Mouse (Mus musculus) gastrocnemius, postnatal 10 days (tissue): ENCODE results near the gene Esrrg. TPM values are rescaled to one million over a fixed set of nuclear protein-coding genes. Genes with fewer than 3 reads are reported as not detected.

Experiments
- DNase-seq: peaks from one replicate; pipeline ENCODE4 v3.0.0; 2021; ENCODE audit warnings: mixed read lengths
- total RNA-seq, 2 experiments: library from RNA; stranded (reverse); gene quantifications; 2 replicates each; pipeline ENCODE4 v1.2.3; 2021

The Esrrg gene
- total RNA-seq, 2 experiments from 2014 or later, result 10.6 to 11.3 TPM

DNA sequence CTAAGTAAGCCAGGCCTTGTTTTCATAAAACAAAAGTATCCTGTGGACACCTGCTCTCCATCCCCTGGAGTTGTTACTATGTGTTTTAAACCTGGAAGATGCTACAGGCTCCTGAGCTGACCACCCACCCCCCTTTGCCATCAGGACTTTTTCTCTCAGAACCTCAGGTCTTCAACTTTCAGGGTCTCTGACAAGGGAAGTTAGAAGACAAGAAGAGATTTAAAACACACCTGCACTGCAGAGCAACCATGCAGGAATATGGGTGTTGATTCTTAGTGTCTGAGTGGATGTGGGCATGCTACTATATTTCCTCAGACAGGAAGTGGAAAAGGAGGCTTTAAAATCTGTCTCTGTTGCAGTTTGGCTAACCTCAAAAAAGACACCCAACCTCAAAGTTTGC is 98.6 kb downstream of the Esrrg start:
- no peak for DNase-seq

DNA sequence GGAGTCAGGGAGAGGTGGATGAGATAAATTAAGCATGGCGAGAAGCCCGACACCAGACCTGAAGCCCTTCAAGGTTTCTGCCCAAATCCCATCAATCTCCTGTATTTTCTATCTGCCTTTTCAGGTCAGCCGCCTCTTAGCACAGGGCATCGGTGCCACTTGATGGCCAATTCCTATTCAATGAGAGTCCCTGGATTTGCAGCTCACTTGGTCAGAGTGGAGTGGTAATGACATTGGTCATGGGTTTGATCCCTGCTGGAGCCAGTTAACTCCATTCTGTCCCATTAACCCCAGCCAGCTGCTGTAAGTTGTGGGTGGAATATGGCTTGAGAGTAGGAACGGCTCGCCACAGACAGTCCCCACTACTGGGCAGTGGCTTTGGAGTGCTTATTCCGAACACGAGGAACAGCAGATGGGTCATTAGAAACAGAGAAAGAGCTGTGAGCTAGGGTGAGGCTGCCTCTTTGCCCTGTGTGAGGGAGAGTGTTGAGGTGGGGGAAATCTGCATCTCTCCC is 101.9 kb downstream of the Esrrg start:
- no peak for DNase-seq

GRCm38 (mm10) chr1:187721035-187721434 is 112.4 kb downstream of the Esrrg start:
- DNase-seq, result no peak

GRCm38 (mm10) chr1:187722016-187722415 is 113.4 kb downstream of the Esrrg start:
- DNase-seq, result no peak

DNA sequence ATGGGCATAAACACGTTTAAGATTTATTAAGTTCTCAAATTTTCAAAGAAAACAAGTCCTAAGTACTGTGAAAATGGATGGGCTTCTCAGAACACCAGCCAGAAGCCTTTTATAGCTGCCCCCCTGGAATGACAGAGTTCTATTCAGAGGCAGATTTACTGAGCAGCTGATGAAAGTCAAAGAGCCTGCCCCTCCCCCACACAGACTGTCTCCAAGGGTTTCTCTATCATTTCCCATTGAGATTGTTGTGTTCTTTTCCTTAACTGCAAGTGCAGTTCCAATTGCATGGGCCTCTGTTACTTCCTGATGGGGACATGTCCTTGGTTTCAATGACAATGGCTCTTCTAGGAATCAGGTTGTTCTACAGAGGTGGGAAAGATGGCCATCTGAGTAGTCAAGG is 116.1 kb downstream of the Esrrg start:
- no peak for DNase-seq

DNA sequence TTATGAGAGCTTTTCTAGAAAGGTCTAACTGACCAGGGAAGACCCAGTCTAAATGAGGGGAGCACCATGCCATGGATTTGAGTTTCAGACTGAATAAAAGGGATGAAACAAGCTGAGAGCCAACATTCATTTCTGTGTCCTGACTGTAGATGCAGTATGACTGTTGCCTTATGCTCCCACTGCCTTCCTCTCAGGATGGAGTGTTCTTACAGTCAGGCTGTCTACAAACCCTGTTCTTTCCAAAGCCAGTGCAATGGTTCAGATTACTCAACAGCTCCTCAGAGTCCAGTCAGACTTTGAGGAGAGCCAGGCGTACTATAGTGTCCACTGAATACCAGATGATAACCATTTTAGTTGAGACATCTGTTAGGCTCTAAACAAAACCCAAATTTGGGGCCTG is 116.8 kb downstream of the Esrrg start:
- no peak for DNase-seq

- no peak for DNase-seq
These were observed 122.6 kb downstream of the Esrrg start for GRCm38 (mm10) chr1:187731171-187731570.

DNA sequence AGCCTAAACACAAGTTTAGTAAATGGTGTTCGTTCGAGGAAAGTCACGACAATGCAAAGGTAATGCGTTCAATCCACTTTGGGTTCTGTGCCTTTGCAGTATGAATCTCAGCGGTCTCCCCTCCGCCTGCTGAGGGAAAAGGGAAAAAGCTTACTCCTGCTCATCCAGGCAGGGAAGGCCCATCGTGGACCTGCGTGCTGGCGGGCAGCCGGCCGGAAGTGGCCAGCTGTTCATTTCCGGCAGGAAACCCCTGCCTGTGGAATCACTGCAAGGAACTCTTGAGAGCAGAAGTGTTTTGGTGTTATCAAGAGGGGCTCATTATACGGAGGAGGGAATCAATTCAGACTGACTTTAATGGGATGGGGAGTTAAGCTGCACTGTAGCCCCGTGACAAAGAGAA is 127.9 kb downstream of the Esrrg start:
- DNase-seq, result no peak

GRCm38 (mm10) chr1:187737296-187737695 is 128.7 kb downstream of the Esrrg start:
- DNase-seq, result no peak

- no peak for DNase-seq
These were observed 131.9 kb downstream of the Esrrg start for GRCm38 (mm10) chr1:187740531-187740930.

DNA sequence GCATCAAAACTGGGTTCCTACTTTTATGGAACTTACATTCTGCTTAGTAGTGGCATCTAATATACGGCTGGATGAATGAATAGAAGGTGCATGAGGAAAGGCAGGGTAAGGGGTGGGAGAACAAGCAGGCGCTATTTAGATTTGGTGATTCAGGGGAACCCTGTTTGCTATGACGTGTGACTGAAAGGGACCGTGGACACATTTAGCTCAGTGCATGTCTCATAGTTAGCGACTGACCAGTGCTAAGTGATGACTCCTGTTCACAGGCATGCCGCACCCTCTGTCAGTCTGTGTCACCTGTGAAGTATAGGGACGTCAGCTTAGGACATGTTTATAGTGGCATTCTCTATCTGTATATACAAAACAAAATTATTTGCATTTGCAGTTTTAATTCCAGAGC is 132.7 kb downstream of the Esrrg start:
- DNase-seq, result no peak

GRCm38 (mm10) chr1:187742071-187742470 is 133.5 kb downstream of the Esrrg start:
- no peak for DNase-seq

DNA sequence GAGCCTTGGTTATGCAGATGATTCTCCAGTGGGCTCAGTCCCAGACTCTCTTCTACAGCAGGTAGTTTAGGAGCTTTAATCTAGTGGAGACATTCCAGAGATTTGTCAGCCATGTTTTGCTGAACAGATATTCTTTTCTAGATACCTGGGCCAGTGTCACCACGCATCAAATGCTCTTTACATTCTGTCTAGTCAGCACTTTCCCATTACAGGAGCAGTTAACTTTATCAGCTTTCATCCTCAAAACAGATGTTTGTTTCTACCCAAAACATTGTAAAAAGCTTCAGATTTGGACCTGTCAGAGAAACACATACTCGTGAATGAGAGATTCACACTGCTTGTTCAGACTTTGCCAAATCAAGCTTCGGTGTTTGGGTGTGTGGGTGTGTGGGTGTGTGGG is 140.7 kb downstream of the Esrrg start:
- no peak for DNase-seq

DNA sequence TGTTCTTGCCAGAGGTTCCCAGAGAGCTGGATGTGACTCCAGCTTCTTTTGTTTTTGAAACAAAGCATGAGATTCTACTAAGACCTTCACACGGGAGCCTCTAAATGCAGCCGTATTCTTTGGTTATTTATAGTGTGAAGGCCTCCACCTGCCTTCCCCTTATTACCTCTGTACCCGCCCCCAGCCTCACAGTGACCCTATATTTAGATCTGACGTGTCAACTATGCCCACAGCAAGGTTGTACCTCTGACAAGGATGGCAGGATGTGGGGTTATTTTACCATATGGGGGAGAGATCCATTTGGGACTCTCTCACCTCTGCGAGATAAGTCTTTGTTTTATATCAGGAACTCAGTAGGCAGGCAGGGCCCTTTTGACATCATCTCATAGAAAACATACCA is 141.3 kb downstream of the Esrrg start:
- DNase-seq, result no peak

DNA sequence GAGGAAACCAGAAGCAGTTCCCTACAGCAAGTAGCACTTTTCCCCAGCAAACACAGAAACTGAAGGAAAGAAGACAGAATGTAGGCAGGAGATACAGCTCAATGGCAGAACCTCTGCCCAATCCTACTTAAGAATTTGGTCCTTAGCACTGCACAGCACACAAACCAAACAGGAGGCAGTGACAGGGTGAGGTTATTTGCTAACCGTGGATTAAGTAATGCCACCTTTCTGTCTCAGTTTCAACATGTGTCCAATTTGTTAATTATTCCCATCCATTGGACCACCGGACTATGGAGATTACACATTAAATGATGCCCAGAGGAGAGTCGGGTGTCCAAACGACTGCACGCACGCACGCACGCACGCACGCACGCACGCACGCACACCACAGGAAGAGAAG is 146.9 kb downstream of the Esrrg start:
- no peak for DNase-seq

- DNase-seq, result no peak
These were observed 149.4 kb downstream of the Esrrg start for GRCm38 (mm10) chr1:187757981-187758380.

GRCm38 (mm10) chr1:187758546-187758945 is 150.0 kb downstream of the Esrrg start:
- DNase-seq, result no peak

- no peak for DNase-seq
These were observed 150.9 kb downstream of the Esrrg start for GRCm38 (mm10) chr1:187759536-187759935.

DNA sequence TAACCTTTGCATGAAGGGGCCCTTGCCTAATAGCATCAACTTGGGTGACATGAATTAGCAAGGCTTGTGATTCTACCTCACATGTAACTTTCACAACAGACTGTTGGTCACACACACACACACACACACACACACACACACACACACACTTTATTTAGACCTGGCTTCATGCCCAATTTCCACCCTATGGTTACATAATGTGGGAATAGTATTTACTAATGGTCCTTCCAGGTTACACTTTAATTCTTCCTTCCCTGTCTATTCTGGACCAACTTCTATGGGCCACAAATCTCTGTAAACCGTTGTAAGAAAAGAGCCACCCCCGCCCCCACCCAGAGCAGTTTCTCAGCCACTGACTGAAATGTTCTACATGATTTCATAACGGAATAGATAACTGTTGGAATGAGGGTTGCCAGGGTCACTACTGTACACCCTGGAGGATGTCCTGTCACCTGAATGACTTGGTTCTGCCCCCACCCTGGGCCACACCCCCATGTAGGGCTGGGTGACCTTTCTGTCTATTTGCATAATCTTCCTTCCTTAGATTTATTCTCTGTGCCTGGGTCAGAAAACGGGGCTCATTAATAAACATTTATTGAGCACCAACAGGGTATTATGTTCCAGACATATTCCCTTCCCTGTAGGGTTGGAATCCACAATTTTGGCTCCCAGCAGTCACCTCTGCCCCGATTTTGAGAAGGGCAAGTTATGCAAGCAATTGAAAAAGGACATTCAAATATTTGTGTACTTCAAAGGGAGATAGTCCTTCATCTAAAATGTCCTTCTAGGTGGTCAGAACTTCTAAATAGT is 154.3 kb downstream of the Esrrg start:
- DNase-seq, result no peak

DNA sequence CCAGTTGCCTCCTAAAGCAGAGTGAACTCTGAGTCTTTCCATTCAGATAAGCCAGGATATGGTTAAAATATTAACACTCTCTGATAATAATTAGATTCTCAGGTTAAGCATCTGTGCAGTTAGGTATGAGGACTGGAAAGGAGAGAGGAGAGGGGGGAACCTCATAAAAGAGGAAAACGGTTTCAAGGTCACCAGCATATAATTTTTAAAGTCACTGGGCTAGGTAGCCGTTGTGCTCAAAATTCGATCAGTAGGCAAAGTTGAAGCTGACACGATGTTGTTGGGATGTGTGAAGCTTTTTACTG is 154.8 kb downstream of the Esrrg start:
- no peak for DNase-seq

DNA sequence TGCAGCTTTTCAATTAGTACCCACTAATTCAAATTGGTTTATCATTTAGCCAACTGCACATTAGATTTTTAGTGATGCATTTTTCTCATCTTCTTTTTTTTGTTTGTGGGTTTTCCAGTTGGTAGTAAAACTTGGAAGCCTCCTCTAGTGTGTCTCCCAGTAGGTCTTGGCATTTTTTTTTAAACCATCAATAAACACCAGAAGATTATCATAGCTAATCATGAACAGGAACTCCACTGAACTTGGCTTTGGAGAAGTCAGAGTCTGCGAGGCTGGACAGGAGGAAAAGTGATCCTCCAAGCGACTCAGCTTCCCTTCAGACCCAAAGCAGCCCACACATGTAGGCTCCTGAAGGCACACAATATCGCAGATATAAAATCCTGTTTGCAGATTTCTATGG is 155.2 kb downstream of the Esrrg start:
- DNase-seq, result no peak

DNA sequence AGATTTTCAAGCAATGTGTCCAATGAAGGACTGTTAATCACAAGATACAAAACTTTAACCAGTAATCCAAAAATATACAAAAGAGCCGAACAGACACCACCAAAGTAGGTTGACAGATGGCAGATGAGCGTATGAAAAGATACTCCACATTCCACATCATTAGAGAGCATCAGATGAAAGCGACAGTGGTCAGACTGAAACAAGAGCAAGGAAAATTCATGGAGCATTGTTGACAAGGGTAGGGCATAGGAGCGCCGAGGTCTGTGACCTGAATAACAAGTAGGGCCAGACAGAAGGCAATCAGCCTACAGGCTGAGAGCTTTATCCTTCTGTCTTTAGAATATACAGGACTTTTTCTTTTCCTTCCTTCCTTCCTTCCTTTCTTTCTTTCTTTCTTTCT is 157.0 kb downstream of the Esrrg start:
- no peak for DNase-seq

DNA sequence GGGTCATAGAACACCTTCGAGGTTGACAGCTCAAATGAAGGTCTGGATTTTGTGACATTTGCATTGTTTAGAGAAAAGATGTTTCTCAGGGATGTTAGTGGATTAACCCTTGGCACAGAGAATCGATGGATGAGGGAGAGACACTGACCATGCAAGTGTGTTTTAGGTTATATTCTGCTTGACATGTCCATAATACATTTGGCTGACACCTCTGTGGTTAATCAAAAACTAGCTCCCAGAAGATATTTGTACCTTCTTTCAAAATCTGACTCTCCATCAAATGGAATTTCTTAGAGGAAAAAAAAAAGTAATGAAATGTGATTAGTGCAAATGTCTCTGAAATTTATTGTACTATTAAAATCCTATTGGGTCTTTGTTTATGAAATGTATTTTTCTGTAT is 158.8 kb downstream of the Esrrg start:
- DNase-seq, result no peak

GRCm38 (mm10) chr1:187770234-187770633 is 161.6 kb downstream of the Esrrg start:
- DNase-seq, result no peak

- no peak for DNase-seq
These were observed 162.5 kb downstream of the Esrrg start for GRCm38 (mm10) chr1:187771067-187771466.
